14 mouse cellular contexts compared by ENCODE assay signal in genomic region chr2:60826406-60827151, GRCm38 (mm10).
DNase-seq lines count a peak whose midpoint lies in the region; ATAC-seq and TF ChIP-seq lines count a peak whose summit lies in the region.
"Had no signal": no experiment of that assay in that cellular context is flagged by ENCODE, and none has a peak within 500 bp of the region (broad histone marks: within the 10 kb centered on the region; RNA-seq: fewer than 3 reads in every experiment).

No protein-coding gene starts in this region.

- no peak overlapping the region for H3K4me3 ChIP-seq in gastrocnemius, adult 2 months
- H3K4me3 ChIP-seq in heart, postnatal 0 days (ENCODE audit: low read depth, low read length), result no peak overlapping the region
- H3K4me3 ChIP-seq: forebrain, embryonic 12.5 days; left cerebral cortex, adult 2 months; liver, embryonic 13.5 days had no signal

- H3K27ac ChIP-seq in gastrocnemius, adult 2 months, result peak overlapping the region; percentile 55
- peak overlapping the region; percentile 41; the same call in 1 of the 2 replicates for H3K27ac ChIP-seq in heart, postnatal 0 days (ENCODE audit: low read depth)
- H3K27ac ChIP-seq: forebrain, embryonic 12.5 days; hindbrain, postnatal 0 days; left cerebral cortex, adult 2 months; liver, embryonic 13.5 days had no signal

- intact Hi-C loops in gastrocnemius, adult 2 months (cut with DNase I), result no loop called here
- intact Hi-C loops in heart, postnatal 14 days (cut with DNase I), result no loop called here

- peak; percentile 36 for ATAC-seq in heart, postnatal 0 days (ENCODE audit: insufficient read depth, low read depth)

- peak; percentile 48 for DNase-seq in gastrocnemius, adult 2 months
- no peak for DNase-seq in gastrocnemius, adult 18-20 months (ENCODE audit: low spot score)
- no peak for DNase-seq in heart, postnatal 0 days (ENCODE audit: low spot score)
- no peak for DNase-seq in heart, postnatal 14 days
- peak; percentile 46 for DNase-seq in testis, postnatal 10 days (ENCODE audit: low spot score)
- no peak for DNase-seq in testis, postnatal 14 days (ENCODE audit: low spot score)
- no peak for DNase-seq in cerebellum, adult 11 months
- DNase-seq: liver, embryonic 13.5 days; right cerebral cortex, adult 18-20 months; thymus, postnatal 4 days had no signal

- H3K4me1 ChIP-seq in heart, postnatal 0 days (ENCODE audit: control insufficient read depth, insufficient read depth), result peaks cover 36% of the 10 kb centered on the region
- H3K4me1 ChIP-seq: forebrain, embryonic 12.5 days had no signal

- H3K9ac ChIP-seq in heart, postnatal 0 days (replicated peaks; ENCODE audit: low read depth, low read length), result no peak overlapping the region
- H3K9ac ChIP-seq: forebrain, embryonic 12.5 days; liver, embryonic 13.5 days had no signal

- TF ChIP-seq CTCF in gastrocnemius, adult 2 months (IDR thresholded peaks at IDR 0.05), result no peak
- no peak for TF ChIP-seq CTCF in heart, postnatal 0 days (IDR thresholded peaks at IDR 0.05; ENCODE audit: low read depth)

- 48% methylated on average over 11 of the region's 11 CpGs for WGBS in heart, postnatal 0 days

- H3K36me3 ChIP-seq in heart, postnatal 0 days (replicated peaks; ENCODE audit: control insufficient read depth, insufficient read depth, low read length), result no peaks in the 10 kb centered on the region
- H3K36me3 ChIP-seq: forebrain, embryonic 12.5 days had no signal

- H3K4me2 ChIP-seq in heart, postnatal 0 days (ENCODE audit: low read depth, low read length), result no peak overlapping the region
- H3K4me2 ChIP-seq: forebrain, embryonic 12.5 days; liver, embryonic 13.5 days had no signal

- no peak for TF ChIP-seq EP300 in heart, postnatal 0 days (IDR thresholded peaks at IDR 0.05; ENCODE audit: low read depth)

- H3K9me3 ChIP-seq in heart, postnatal 0 days (replicated peaks; ENCODE audit: control insufficient read depth, low read length), result no peaks in the 10 kb centered on the region
- H3K9me3 ChIP-seq: forebrain, embryonic 12.5 days; liver, embryonic 13.5 days; megakaryocyte, embryonic 14.5 days had no signal

- H3K27me3 ChIP-seq in heart, postnatal 0 days (ENCODE audit: control insufficient read depth, insufficient read depth, low read length), result no peaks in the 10 kb centered on the region
- H3K27me3 ChIP-seq: liver, embryonic 13.5 days; megakaryocyte, embryonic 14.5 days had no signal

Comparison
In these comparisons a context has a peak if more than half of its experiments do, and no peak if none do; other contexts are left out.
1. DNase-seq: peak in gastrocnemius, adult 2 months (single experiment) and testis, postnatal 10 days (single experiment); none in gastrocnemius, adult 18-20 months (single experiment), heart, postnatal 0 days (single experiment), heart, postnatal 14 days (0 of 2), testis, postnatal 14 days (single experiment) and cerebellum, adult 11 months (single experiment).